Mouse (Mus musculus) ES-E14 (cell line): ENCODE data around the gene Pcyt2. TPM values are rescaled to one million over a fixed set of nuclear protein-coding genes. Genes with fewer than 3 reads are reported as not detected.

Experiments used
- DNase-seq: peaks from one replicate; pipeline ENCODE4 v3.0.0-alpha.2; 2013; ENCODE audit warnings: low read depth, low spot score
- H3K27ac ChIP-seq: 2 replicates; pipeline ENCODE4 v1.5.1; 2012; ENCODE audit warnings: low read depth, mild to moderate bottlenecking, low read length, moderate library complexity, mixed read lengths; ENCODE audit not compliant: poor library complexity, insufficient read depth, severe bottlenecking
- H3K36me3 ChIP-seq: 2 replicates; pipeline ENCODE4 v1.6.1; 2012; ENCODE audit warnings: mild to moderate bottlenecking, low read length, moderate library complexity, mixed read lengths; ENCODE audit not compliant: control insufficient read depth, poor library complexity, insufficient read depth, severe bottlenecking
- H3K4me1 ChIP-seq, 2 experiments: fragments of 150-350 bp in 1 of 2; sonication (generic) in 1 of 2; 2 replicates each; pipeline ENCODE4 v1.6.1; 2012; ENCODE audit warnings: low read length in 2 of 2, mild to moderate bottlenecking in 1 of 2, mixed read lengths in 1 of 2; ENCODE audit not compliant: control insufficient read depth in 2 of 2, insufficient read depth in 2 of 2, poor library complexity in 1 of 2
- H3K4me3 ChIP-seq, 2 experiments: fragments of 150-350 bp in 1 of 2; sonication (generic) in 1 of 2; 2 replicates each; pipeline ENCODE4 v1.5.1; 2012; ENCODE audit warnings: low read length in 2 of 2, low read depth in 1 of 2, mild to moderate bottlenecking in 1 of 2, mixed read lengths in 1 of 2; ENCODE audit not compliant: insufficient read depth in 1 of 2, poor library complexity in 1 of 2, severe bottlenecking in 1 of 2
- H3K9ac ChIP-seq: 2 replicates; pipeline ENCODE4 v1.6.1; 2012; ENCODE audit warnings: low read depth, mild to moderate bottlenecking, low read length, mixed read lengths; ENCODE audit not compliant: poor library complexity, insufficient read depth, severe bottlenecking
- H3K9me3 ChIP-seq: fragments of 150-350 bp; sonication (generic); 2 replicates; pipeline ENCODE4 v1.6.1; 2012; ENCODE audit warnings: low read depth, mild to moderate bottlenecking, low read length; ENCODE audit not compliant: control insufficient read depth, insufficient read depth
- CHD2 ChIP-seq: IDR thresholded peaks from 2 replicates; pipeline ENCODE4 v1.6.1; 2014; ENCODE audit warnings: mild to moderate bottlenecking, low read depth, low read length, inconsistent platforms
- HCFC1 ChIP-seq: IDR thresholded peaks from 2 replicates; pipeline ENCODE4 v1.6.1; 2012; ENCODE audit warnings: low read length, inconsistent platforms, borderline replicate concordance; ENCODE audit not compliant: insufficient read depth
- MAFK ChIP-seq: IDR thresholded peaks from 2 replicates; pipeline ENCODE4 v1.6.1; 2014; ENCODE audit warnings: mild to moderate bottlenecking, low read depth, low read length, inconsistent platforms; ENCODE audit not compliant: insufficient read depth
- ZC3H11A ChIP-seq: IDR thresholded peaks from 2 replicates; pipeline ENCODE4 v1.6.1; 2012; ENCODE audit warnings: low read depth, mild to moderate bottlenecking, inconsistent platforms, low read length, borderline replicate concordance
- ZNF384 ChIP-seq: IDR thresholded peaks from 2 replicates; pipeline ENCODE4 v1.6.1; 2012; ENCODE audit warnings: low read depth, low read length, inconsistent platforms
- in situ Hi-C, 2 experiments: fragments of 600-800 bp; cut with MboI; formaldehyde crosslinking; loops; one replicate each; pipeline ENCODE4 v1.15.1; 2025; ENCODE audit warnings: low sequenced_read_pairs in 2 of 2, inconsistent platforms in 1 of 2; ENCODE audit not compliant: unreplicated experiment in 2 of 2
- total RNA-seq: library from RNA; depleted of rRNA; stranded (reverse); fragments of 300-350 nt; gene quantifications from 2 replicates; pipeline ENCODE4 v1.2.3, GENCODE M21; 2012; rRNA removed

Pcyt2 gene
- total RNA-seq, result 88.6 and 188 TPM in 2 replicates

GRCm38 (mm10) chr11:120617519-120618112 lies at the start of gene Pcyt2:
Pcyt2 (minus strand) TSS chr11:120617936.
- H3K9me3 ChIP-seq, result no peaks in the 10 kb centered on the region
- H3K9ac ChIP-seq, result peak within 1 kb of the TSS; percentile 92
- H3K4me3 ChIP-seq, result peak within 1 kb of the TSS; percentile 94
- in situ Hi-C loops, result no loop called here
- peak; percentile 91 for DNase-seq
- H3K27ac ChIP-seq, result peak within 1 kb of the TSS; percentile 73; the same call in 1 of the 2 replicates
- no peak for TF ChIP-seq ZC3H11A
- TF ChIP-seq HCFC1, result 0 out of 2 replicates have a peak, but pooled peaks have one; percentile 35
- no peak for TF ChIP-seq MAFK
- 0 out of 2 replicates have a peak, but pooled peaks have one; percentile 66 for TF ChIP-seq CHD2
- TF ChIP-seq ZNF384, result no peak
- H3K4me1 ChIP-seq, result peaks cover 8 to 30% of the 10 kb centered on the region in 2 experiments; a peak in 2 of 4 replicates
- H3K36me3 ChIP-seq, result peaks cover 22% of the 10 kb centered on the region

GRCm38 (mm10) chr11:120666617-120667016 lies 48.9 kb upstream of the Pcyt2 start:
- no peak for TF ChIP-seq ZC3H11A
- no peak for TF ChIP-seq ZNF384
- TF ChIP-seq HCFC1, result no peak
- no peak for TF ChIP-seq CHD2
- TF ChIP-seq MAFK, result no peak
- in situ Hi-C loops, result no loop called here
- DNase-seq, result no peak
- H3K36me3 ChIP-seq, result no peaks in the 10 kb centered on the region
- H3K27ac ChIP-seq, result peak overlapping the region; percentile 61; the same call in 1 of the 2 replicates
- no peaks in the 10 kb centered on the region for H3K9me3 ChIP-seq
- peak overlapping the region; percentile 0; the same call in 1 of the 2 replicates for H3K9ac ChIP-seq
- peaks cover 12 to 31% of the 10 kb centered on the region in 2 experiments for H3K4me1 ChIP-seq
- 0 out of 4 replicates have a peak overlapping the region, but pooled peaks of 1 of the 2 experiments have one; percentile 1 for H3K4me3 ChIP-seq

GRCm38 (mm10) chr11:120665406-120665805 lies 47.7 kb upstream of the Pcyt2 start:
- in situ Hi-C loops, result no loop called here
- Histone ChIP-seq H3K9me3 (no peaks in the 10 kb centered on the region), H3K4me1 (peaks cover 16 to 31% of the 10 kb centered on the region in 2 experiments), H3K4me3 (no peak overlapping the region), H3K36me3 (no peaks in the 10 kb centered on the region), H3K27ac (peak overlapping the region; percentile 33; the same call in 1 of the 2 replicates), H3K9ac (peak overlapping the region; percentile 49; the same call in 1 of the 2 replicates)
- no peak for DNase-seq
- no peak for TF ChIP-seq ZC3H11A
- no peak for TF ChIP-seq MAFK
- TF ChIP-seq HCFC1, result no peak
- no peak for TF ChIP-seq CHD2
- TF ChIP-seq ZNF384, result no peak

- TF ChIP-seq MAFK (no peak), CHD2 (peak; percentile 48)
- peak; percentile 83 for DNase-seq
- Histone ChIP-seq H3K9me3 (no peaks in the 10 kb centered on the region), H3K4me3 (no peak overlapping the region), H3K27ac (peak overlapping the region; percentile 57), H3K36me3 (no peaks in the 10 kb centered on the region; the same call in 1 of the 2 replicates), H3K9ac (no peak overlapping the region), H3K4me1 (peaks cover 16 to 32% of the 10 kb centered on the region in 2 experiments)
- in situ Hi-C loops, result no loop called here
Measured at GRCm38 (mm10) chr11:120663714-120664113, 46.0 kb upstream of the Pcyt2 start.
